Mouse (Mus musculus): ENCODE data around the gene Mast4. TPM values are rescaled to one million over a fixed set of nuclear protein-coding genes. Genes with fewer than 3 reads are reported as not detected.

The Mast4 gene
- polyA plus RNA-seq, 1 experiment: 10.4 TPM

GRCm38 (mm10) chr13:102786666-102787230, 547.5 kb downstream of the Mast4 start:
- Histone ChIP-seq H3K4me1 (replicated peaks; ENCODE audit: control insufficient read depth, insufficient read depth, low read length) (no peaks in the 10 kb centered on the region), H3K36me3 (ENCODE audit: control insufficient read depth, insufficient read depth, low read length) (no peaks in the 10 kb centered on the region), H3K4me3 (ENCODE audit: control insufficient read depth, insufficient read depth, low read length) (no peak overlapping the region), H3K27ac (ENCODE audit: control insufficient read depth, insufficient read depth, low read length) (no peak overlapping the region), H3K27me3 (ENCODE audit: control insufficient read depth, insufficient read depth, low read length) (no peaks in the 10 kb centered on the region)
- DNase-seq: no peak
- TF ChIP-seq POLR2A (IDR thresholded peaks at IDR 0.05; ENCODE audit: control insufficient read depth, extremely low read depth, insufficient read depth, low read length, poor library complexity): no peak
- TF ChIP-seq CTCF (IDR thresholded peaks at IDR 0.05; ENCODE audit: borderline replicate concordance, control insufficient read depth, extremely low read depth, insufficient read depth, low read length, poor library complexity): no peak
- 92% methylated on average over 10 of the region's 10 CpGs for WGBS

DNA sequence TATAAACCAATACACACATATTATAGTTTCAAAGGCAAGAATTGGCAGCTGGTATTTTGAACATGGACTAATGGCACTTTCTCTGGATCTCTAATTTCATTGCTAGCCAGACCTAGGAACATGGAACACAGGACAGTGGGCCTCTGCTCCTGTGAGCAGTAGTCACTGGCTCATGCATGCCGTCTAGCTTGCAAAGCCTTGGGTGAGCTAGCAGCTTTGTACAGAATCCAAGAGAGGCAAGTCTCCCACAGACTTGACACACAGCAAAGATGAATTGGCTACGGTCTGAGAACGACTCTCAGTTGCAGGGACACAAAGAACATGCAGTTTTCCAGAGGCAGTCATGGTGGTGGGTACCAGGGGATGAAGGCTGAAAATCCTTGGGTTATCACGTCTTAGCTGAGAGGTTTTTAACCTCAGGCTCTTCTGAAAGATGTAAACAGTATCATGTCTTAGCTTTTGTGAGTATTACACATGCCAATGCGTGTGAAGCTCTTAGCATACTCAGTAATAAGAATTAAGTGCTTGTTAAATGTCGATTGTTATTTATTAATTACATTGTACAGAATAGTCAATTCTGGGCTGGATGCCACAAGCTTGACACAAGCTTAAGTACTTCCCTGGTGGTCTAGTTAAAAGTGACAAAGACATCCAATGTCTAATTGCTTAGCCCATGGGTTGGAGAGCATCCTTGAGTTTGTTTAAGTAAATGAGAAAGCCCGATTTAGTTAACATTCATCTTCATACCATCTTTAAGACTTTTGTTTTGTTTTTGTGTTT, 550.6 kb downstream of the Mast4 start:
- TF ChIP-seq CTCF (IDR thresholded peaks at IDR 0.05; ENCODE audit: borderline replicate concordance, control insufficient read depth, extremely low read depth, insufficient read depth, low read length, poor library complexity): no peak
- TF ChIP-seq POLR2A (IDR thresholded peaks at IDR 0.05; ENCODE audit: control insufficient read depth, extremely low read depth, insufficient read depth, low read length, poor library complexity): no peak
- Histone ChIP-seq H3K36me3 (ENCODE audit: control insufficient read depth, insufficient read depth, low read length) (no peaks in the 10 kb centered on the region), H3K27ac (ENCODE audit: control insufficient read depth, insufficient read depth, low read length) (no peak overlapping the region), H3K4me3 (ENCODE audit: control insufficient read depth, insufficient read depth, low read length) (no peak overlapping the region), H3K27me3 (ENCODE audit: control insufficient read depth, insufficient read depth, low read length) (no peaks in the 10 kb centered on the region), H3K4me1 (replicated peaks; ENCODE audit: control insufficient read depth, insufficient read depth, low read length) (no peaks in the 10 kb centered on the region)
- 93% methylated on average over 7 of the region's 7 CpGs for WGBS
- no peak for DNase-seq

DNA sequence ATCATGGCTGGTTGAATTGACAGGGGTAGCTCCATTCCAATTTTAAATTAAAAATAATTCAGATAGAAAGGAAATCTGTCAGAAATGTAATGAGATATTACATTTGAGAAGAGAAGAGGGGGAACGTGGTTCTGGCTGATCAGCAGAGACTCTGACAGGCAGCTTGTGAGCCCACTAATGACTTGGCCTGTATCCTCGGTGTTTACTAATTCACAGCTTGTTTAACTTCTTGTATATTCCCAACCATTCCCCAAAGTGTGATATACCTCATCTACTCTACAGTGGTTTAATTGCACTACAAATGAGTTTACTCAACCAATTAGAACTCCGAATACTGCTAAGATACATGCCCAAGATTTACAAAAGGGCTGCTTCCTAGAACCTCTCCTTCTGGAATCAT, 555.0 kb downstream of the Mast4 start:
- no peaks in the 10 kb centered on the region for H3K36me3 ChIP-seq (ENCODE audit: control insufficient read depth, insufficient read depth, low read length)
- 93% methylated on average over 3 of the region's 3 CpGs for WGBS
- no peak for TF ChIP-seq CTCF (IDR thresholded peaks at IDR 0.05; ENCODE audit: borderline replicate concordance, control insufficient read depth, extremely low read depth, insufficient read depth, low read length, poor library complexity)
- no peak overlapping the region for H3K27ac ChIP-seq (ENCODE audit: control insufficient read depth, insufficient read depth, low read length)
- H3K27me3 ChIP-seq (ENCODE audit: control insufficient read depth, insufficient read depth, low read length): no peaks in the 10 kb centered on the region
- no peaks in the 10 kb centered on the region for H3K4me1 ChIP-seq (replicated peaks; ENCODE audit: control insufficient read depth, insufficient read depth, low read length)
- DNase-seq: no peak
- no peak overlapping the region for H3K4me3 ChIP-seq (ENCODE audit: control insufficient read depth, insufficient read depth, low read length)

DNA sequence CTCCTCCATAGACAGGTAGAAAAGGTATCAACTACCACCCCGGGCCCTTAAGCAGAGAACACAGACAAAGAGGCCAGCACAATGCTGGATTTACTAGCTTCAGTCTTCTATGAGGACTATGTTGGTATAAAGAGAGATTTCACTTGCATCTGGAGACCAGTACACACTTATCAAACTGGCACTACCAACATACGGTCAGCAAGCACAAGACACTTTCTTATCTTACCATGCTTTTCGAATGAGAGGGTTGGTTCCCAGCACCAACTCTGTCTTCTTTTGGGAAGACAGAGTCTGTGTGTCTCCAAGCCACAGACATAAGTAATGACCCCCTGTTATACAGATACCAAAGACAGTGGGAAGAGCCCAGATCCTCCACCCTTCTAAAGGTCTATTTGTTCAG, 555.4 kb downstream of the Mast4 start:
- no peak overlapping the region for H3K27ac ChIP-seq (ENCODE audit: control insufficient read depth, insufficient read depth, low read length)
- H3K4me3 ChIP-seq (ENCODE audit: control insufficient read depth, insufficient read depth, low read length): no peak overlapping the region
- DNase-seq: no peak
- TF ChIP-seq POLR2A (IDR thresholded peaks at IDR 0.05; ENCODE audit: control insufficient read depth, extremely low read depth, insufficient read depth, low read length, poor library complexity) (no peak), CTCF (IDR thresholded peaks at IDR 0.05; ENCODE audit: borderline replicate concordance, control insufficient read depth, extremely low read depth, insufficient read depth, low read length, poor library complexity) (no peak)
- no peaks in the 10 kb centered on the region for H3K36me3 ChIP-seq (ENCODE audit: control insufficient read depth, insufficient read depth, low read length)
- WGBS: 97% methylated on average over 3 of the region's 3 CpGs
- H3K4me1 ChIP-seq (replicated peaks; ENCODE audit: control insufficient read depth, insufficient read depth, low read length): no peaks in the 10 kb centered on the region
- no peaks in the 10 kb centered on the region for H3K27me3 ChIP-seq (ENCODE audit: control insufficient read depth, insufficient read depth, low read length)

GRCm38 (mm10) chr13:102775506-102775905, 558.8 kb downstream of the Mast4 start:
- no peak for DNase-seq
- TF ChIP-seq CTCF (IDR thresholded peaks at IDR 0.05; ENCODE audit: borderline replicate concordance, control insufficient read depth, extremely low read depth, insufficient read depth, low read length, poor library complexity): no peak
- TF ChIP-seq POLR2A (IDR thresholded peaks at IDR 0.05; ENCODE audit: control insufficient read depth, extremely low read depth, insufficient read depth, low read length, poor library complexity): no peak
- Histone ChIP-seq H3K4me3 (ENCODE audit: control insufficient read depth, insufficient read depth, low read length) (no peak overlapping the region), H3K36me3 (ENCODE audit: control insufficient read depth, insufficient read depth, low read length) (no peaks in the 10 kb centered on the region), H3K27me3 (ENCODE audit: control insufficient read depth, insufficient read depth, low read length) (no peaks in the 10 kb centered on the region), H3K4me1 (replicated peaks; ENCODE audit: control insufficient read depth, insufficient read depth, low read length) (no peaks in the 10 kb centered on the region), H3K27ac (ENCODE audit: control insufficient read depth, insufficient read depth, low read length) (no peak overlapping the region)
- 98% methylated on average over 6 of the region's 6 CpGs for WGBS

DNA sequence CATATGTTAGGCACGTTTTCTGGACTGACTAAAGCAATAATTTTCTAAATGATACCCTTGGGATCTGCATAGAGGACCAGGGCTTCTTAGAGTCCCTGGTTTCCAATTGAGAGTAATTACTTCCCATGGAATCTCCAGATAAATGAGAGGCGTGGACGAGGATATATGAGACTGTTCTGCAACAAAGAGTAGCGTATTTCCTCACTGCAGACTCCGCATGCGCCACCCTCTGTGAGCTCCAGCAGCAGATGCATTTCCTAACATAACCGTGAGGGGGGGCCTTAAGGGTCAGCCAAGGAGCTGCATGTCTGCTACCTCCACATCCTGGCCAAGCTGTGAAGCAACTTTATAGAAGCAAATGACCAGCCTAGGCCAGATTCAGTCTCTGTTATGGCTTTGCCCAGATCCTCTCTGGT, 559.5 kb downstream of the Mast4 start:
- no peaks in the 10 kb centered on the region for H3K4me1 ChIP-seq (replicated peaks; ENCODE audit: control insufficient read depth, insufficient read depth, low read length)
- no peak overlapping the region for H3K4me3 ChIP-seq (ENCODE audit: control insufficient read depth, insufficient read depth, low read length)
- no peak overlapping the region for H3K27ac ChIP-seq (ENCODE audit: control insufficient read depth, insufficient read depth, low read length)
- WGBS: 94% methylated on average over 7 of the region's 7 CpGs
- H3K36me3 ChIP-seq (ENCODE audit: control insufficient read depth, insufficient read depth, low read length): no peaks in the 10 kb centered on the region
- DNase-seq: no peak
- no peak for TF ChIP-seq POLR2A (IDR thresholded peaks at IDR 0.05; ENCODE audit: control insufficient read depth, extremely low read depth, insufficient read depth, low read length, poor library complexity)
- TF ChIP-seq CTCF (IDR thresholded peaks at IDR 0.05; ENCODE audit: borderline replicate concordance, control insufficient read depth, extremely low read depth, insufficient read depth, low read length, poor library complexity): no peak
- no peaks in the 10 kb centered on the region for H3K27me3 ChIP-seq (ENCODE audit: control insufficient read depth, insufficient read depth, low read length)

Measured in thymus, adult 2 months (tissue).